Mouse (Mus musculus): ENCODE results near the gene Tas2r108. TPM values are rescaled to one million over a fixed set of nuclear protein-coding genes. Genes with fewer than 3 reads are reported as not detected.

The Tas2r108 gene
- polyA plus RNA-seq (2015; fragmentation: Nextera tagmentation; extraction: Ambion mirVana), result not detected in 2 replicates

DNA sequence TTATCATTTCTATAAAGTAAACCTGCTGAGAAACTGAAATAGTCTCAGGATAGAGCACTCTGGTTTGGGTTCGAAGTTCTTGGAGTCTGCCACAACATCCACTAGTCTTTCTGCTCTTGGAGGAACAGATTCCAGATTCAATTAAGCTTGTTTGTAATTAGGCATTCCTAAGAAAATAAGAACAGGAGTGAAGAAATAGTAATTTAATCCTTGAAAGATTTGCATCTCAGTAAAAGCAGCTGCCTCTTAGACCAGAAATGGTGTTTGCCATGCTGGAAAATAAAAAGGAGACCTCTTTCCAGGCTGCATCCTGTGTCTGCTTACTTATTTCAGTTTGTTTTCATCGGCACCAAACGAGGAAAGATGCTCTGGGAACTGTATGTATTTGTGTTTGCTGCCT, at the start of gene Tas2r108:
Tas2r108 (plus strand) TSS at position 301 of the 400 bp plus-strand sequence.
- no peak within 1 kb of the TSS for H3K4me2 ChIP-seq (ENCODE audit: low read depth, low read length)
- H3K27me3 ChIP-seq (ENCODE audit: control insufficient read depth, insufficient read depth, low read length), result no peaks in the 10 kb centered on the region
- H3K9me3 ChIP-seq (replicated peaks; ENCODE audit: control insufficient read depth, low read length), result no peaks in the 10 kb centered on the region
- H3K4me1 ChIP-seq (ENCODE audit: control insufficient read depth, insufficient read depth, low read length), result no peaks in the 10 kb centered on the region
- no peaks in the 10 kb centered on the region for H3K36me3 ChIP-seq (ENCODE audit: control insufficient read depth, insufficient read depth, low read length)
- ATAC-seq (ENCODE audit: insufficient read depth, low FRiP score), result no peak
- 86% methylated on average over 3 of the region's 3 CpGs for WGBS
- H3K9ac ChIP-seq (ENCODE audit: low read length), result no peak within 1 kb of the TSS
- no peak within 1 kb of the TSS for H3K27ac ChIP-seq (ENCODE audit: low read length)
- H3K4me3 ChIP-seq (replicated peaks; ENCODE audit: low read length), result no peak within 1 kb of the TSS

DNA sequence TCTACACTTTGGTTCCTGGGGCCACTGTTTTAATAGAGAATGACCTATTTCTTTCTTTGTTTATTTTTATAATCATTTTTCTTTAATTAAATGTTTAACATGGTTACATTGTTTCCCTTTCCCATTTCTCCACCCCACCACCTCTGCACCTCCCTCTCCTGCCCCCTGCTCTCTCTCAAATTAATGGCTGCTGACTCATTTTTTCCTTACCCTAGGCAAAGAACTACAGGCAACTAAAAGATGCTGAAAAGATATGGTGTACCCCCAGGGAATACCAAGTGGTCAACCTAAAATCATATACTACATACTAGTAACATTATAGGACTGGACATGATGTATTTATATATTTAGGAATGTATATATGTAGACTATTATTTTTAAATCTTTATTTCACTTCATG, 44.7 kb upstream of the Tas2r108 start:
- peaks cover under 1% of the 10 kb centered on the region; the same call in 1 of the 2 replicates for H3K27me3 ChIP-seq (ENCODE audit: control insufficient read depth, insufficient read depth, low read length)
- H3K9me3 ChIP-seq (replicated peaks; ENCODE audit: control insufficient read depth, low read length), result no peaks in the 10 kb centered on the region
- H3K36me3 ChIP-seq (ENCODE audit: control insufficient read depth, insufficient read depth, low read length), result no peaks in the 10 kb centered on the region
- H3K4me2 ChIP-seq (ENCODE audit: low read depth, low read length), result no peak overlapping the region
- no peak overlapping the region for H3K9ac ChIP-seq (ENCODE audit: low read length)
- no peak for ATAC-seq (ENCODE audit: insufficient read depth, low FRiP score)
- no peak overlapping the region for H3K4me3 ChIP-seq (replicated peaks; ENCODE audit: low read length)
- H3K27ac ChIP-seq (ENCODE audit: low read length), result no peak overlapping the region
- no peaks in the 10 kb centered on the region for H3K4me1 ChIP-seq (ENCODE audit: control insufficient read depth, insufficient read depth, low read length)

DNA sequence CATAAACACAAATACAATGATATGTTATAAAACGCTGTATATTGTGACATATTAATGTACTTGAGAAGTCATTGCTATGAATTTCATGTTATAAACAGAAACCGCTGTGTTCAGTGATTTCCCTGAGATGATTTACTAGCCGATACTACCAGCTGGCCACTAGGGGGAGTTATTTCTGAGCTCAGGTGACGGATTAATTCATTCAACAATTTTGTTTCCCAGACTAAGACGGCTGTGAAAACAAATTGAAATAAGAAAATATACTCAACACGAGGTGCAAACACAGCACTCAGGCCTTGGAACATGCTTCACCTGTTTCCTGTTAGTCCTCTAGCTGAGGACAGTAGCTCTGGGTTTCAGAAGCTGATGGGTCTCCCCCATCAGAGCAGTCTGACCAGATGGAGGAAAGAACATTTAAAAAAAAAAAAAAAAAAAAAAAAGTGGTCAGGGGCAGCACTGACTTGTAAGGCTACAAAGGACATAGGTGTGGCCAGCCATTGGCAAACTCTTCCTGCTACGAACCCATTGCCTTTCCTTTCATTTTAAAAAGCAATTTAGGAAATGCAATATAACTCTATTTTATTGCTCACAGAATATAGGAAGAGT, 38.8 kb upstream of the Tas2r108 start:
- no peak overlapping the region for H3K4me3 ChIP-seq (replicated peaks; ENCODE audit: low read length)
- H3K9ac ChIP-seq (ENCODE audit: low read length), result no peak overlapping the region
- H3K9me3 ChIP-seq (replicated peaks; ENCODE audit: control insufficient read depth, low read length), result no peaks in the 10 kb centered on the region
- H3K27ac ChIP-seq (ENCODE audit: low read length), result no peak overlapping the region
- H3K4me1 ChIP-seq (ENCODE audit: control insufficient read depth, insufficient read depth, low read length), result no peaks in the 10 kb centered on the region
- H3K4me2 ChIP-seq (ENCODE audit: low read depth, low read length), result no peak overlapping the region
- H3K27me3 ChIP-seq (ENCODE audit: control insufficient read depth, insufficient read depth, low read length), result no peaks in the 10 kb centered on the region
- no peak for ATAC-seq (ENCODE audit: insufficient read depth, low FRiP score)
- 20% methylated on average over 7 of the region's 7 CpGs for WGBS
- H3K36me3 ChIP-seq (ENCODE audit: control insufficient read depth, insufficient read depth, low read length), result no peaks in the 10 kb centered on the region

DNA sequence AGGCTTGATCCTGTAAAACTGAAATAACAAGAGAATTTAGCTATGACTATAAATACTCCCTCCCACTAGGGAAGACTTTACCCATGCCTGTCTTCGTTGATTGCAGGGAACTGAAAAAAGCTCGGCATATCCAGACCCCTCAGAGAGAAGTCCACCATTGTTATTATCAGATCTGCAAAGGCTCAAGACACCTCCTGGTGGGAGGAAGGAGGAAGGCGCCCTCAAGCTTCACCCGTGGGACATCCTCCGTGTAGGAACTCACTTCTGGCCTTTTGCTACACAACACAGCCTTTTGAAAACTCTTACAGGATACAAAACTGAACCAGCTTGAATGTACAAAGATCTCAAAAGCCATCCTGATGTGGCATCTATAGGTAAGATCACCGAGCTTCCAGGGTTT, 27.6 kb upstream of the Tas2r108 start:
- no peaks in the 10 kb centered on the region for H3K36me3 ChIP-seq (ENCODE audit: control insufficient read depth, insufficient read depth, low read length)
- no peak overlapping the region for H3K9ac ChIP-seq (ENCODE audit: low read length)
- no peak overlapping the region for H3K27ac ChIP-seq (ENCODE audit: low read length)
- H3K4me1 ChIP-seq (ENCODE audit: control insufficient read depth, insufficient read depth, low read length), result no peaks in the 10 kb centered on the region
- no peak overlapping the region for H3K4me2 ChIP-seq (ENCODE audit: low read depth, low read length)
- no peaks in the 10 kb centered on the region for H3K9me3 ChIP-seq (replicated peaks; ENCODE audit: control insufficient read depth, low read length)
- no peaks in the 10 kb centered on the region for H3K27me3 ChIP-seq (ENCODE audit: control insufficient read depth, insufficient read depth, low read length)
- 49% methylated on average over 6 of the region's 6 CpGs for WGBS
- ATAC-seq (ENCODE audit: insufficient read depth, low FRiP score), result no peak
- H3K4me3 ChIP-seq (replicated peaks; ENCODE audit: low read length), result no peak overlapping the region

DNA sequence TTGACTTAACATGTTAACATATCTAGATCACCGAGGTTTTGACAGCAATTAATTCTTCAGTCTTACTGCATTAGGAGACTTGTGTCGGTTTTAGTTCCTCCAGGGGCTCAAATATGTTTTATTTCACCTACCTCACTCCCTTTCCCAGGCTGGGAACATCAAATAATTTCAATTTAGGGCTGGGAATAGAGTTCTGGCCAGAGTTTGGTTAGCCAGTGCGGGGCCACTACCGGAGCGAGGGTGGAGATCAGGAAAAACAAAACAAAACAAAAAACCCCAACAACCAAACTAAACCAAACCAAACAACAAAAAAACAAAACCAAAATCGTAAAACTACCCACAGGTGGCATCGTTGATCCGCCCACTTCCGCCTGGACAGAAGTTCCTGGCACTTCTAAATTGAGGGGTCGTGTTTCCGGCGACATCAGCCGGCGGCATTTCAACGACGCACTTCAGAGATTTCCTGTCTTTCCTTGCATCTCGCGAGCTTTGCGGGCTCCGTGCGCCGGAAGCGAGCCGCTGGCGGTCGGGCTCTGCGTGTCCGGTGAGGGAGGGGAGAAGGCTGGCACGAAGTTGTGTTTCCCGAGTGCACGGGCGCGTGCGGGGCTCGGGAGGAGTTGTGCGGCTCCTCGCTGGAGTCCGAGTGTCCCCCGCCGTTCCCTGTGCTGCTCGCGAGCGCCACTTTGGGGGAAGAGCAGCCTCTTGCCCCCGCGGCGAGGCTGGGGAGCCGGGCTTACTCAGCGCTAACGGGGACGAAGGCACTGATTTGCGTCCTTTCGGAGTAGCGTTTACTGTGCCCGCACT, 22.2 kb upstream of the Tas2r108 start, which contains the start of gene Ssbp1:
Ssbp1 (plus strand) TSS at position 437 of the 804 bp plus-strand sequence.
- Histone ChIP-seq H3K27ac (ENCODE audit: low read length) (peak within 1 kb of the TSS; percentile 95), H3K4me2 (ENCODE audit: low read depth, low read length) (peak within 1 kb of the TSS; percentile 96), H3K9ac (ENCODE audit: low read length) (peak within 1 kb of the TSS; percentile 84), H3K36me3 (ENCODE audit: control insufficient read depth, insufficient read depth, low read length) (peaks cover 15% of the 10 kb centered on the region), H3K27me3 (ENCODE audit: control insufficient read depth, insufficient read depth, low read length) (no peaks in the 10 kb centered on the region), H3K4me1 (ENCODE audit: control insufficient read depth, insufficient read depth, low read length) (peaks cover 4% of the 10 kb centered on the region), H3K4me3 (replicated peaks; ENCODE audit: low read length) (peak within 1 kb of the TSS; percentile 66), H3K9me3 (replicated peaks; ENCODE audit: control insufficient read depth, low read length) (no peaks in the 10 kb centered on the region)
- WGBS, result under 1% methylated on average over 54 of the region's 54 CpGs
- peak; percentile 98 for ATAC-seq (ENCODE audit: insufficient read depth, low FRiP score)

DNA sequence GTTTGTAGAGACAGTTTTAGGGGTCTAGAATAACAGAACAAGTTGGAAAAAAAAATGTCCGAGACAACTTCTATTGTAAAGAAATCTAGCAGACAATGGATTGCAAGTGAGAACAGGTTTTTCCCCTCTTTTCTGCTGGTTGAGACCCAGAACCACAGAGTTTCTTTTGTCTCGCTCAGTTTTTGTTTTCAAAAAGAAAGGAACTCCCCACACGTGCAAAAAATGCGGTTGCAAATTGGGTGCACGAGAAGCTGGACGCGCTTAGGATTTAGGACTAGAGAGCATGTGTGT, 21.7 kb upstream of the Tas2r108 start:
- Histone ChIP-seq H3K27ac (ENCODE audit: low read length) (peak overlapping the region; percentile 95), H3K9me3 (replicated peaks; ENCODE audit: control insufficient read depth, low read length) (no peaks in the 10 kb centered on the region), H3K4me2 (ENCODE audit: low read depth, low read length) (peak overlapping the region; percentile 68), H3K4me1 (ENCODE audit: control insufficient read depth, insufficient read depth, low read length) (peaks cover 4% of the 10 kb centered on the region), H3K27me3 (ENCODE audit: control insufficient read depth, insufficient read depth, low read length) (no peaks in the 10 kb centered on the region), H3K36me3 (ENCODE audit: control insufficient read depth, insufficient read depth, low read length) (peaks cover 15% of the 10 kb centered on the region), H3K9ac (ENCODE audit: low read length) (peak overlapping the region; percentile 84), H3K4me3 (replicated peaks; ENCODE audit: low read length) (peak overlapping the region; percentile 66)
- WGBS, result 0% methylated on average over 7 of the region's 7 CpGs
- no peak for ATAC-seq (ENCODE audit: insufficient read depth, low FRiP score)

DNA sequence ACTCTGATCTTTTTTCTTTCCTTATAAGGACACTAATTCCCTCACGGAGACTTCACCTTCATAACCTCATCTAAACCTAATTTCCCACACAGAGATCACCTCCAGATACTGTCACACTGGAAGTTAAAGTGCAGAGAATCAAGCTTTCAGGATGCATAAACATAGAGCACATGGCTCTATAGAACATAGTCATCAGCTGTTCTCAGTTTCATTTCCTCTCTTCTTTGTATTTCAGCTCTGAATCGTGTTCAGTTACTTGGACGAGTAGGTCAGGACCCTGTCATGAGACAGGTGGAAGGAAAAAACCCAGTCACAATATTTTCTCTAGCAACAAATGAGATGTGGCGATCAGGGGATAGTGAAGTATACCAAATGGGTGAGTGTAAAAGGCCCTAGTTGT, 17.2 kb upstream of the Tas2r108 start:
- H3K4me2 ChIP-seq (ENCODE audit: low read depth, low read length), result no peak overlapping the region
- H3K27me3 ChIP-seq (ENCODE audit: control insufficient read depth, insufficient read depth, low read length), result no peaks in the 10 kb centered on the region
- H3K36me3 ChIP-seq (ENCODE audit: control insufficient read depth, insufficient read depth, low read length), result peaks cover 29% of the 10 kb centered on the region
- no peak overlapping the region for H3K4me3 ChIP-seq (replicated peaks; ENCODE audit: low read length)
- 88% methylated on average over 4 of the region's 4 CpGs for WGBS
- H3K27ac ChIP-seq (ENCODE audit: low read length), result no peak overlapping the region
- ATAC-seq (ENCODE audit: insufficient read depth, low FRiP score), result no peak
- no peaks in the 10 kb centered on the region for H3K9me3 ChIP-seq (replicated peaks; ENCODE audit: control insufficient read depth, low read length)
- H3K9ac ChIP-seq (ENCODE audit: low read length), result no peak overlapping the region
- peaks cover 4% of the 10 kb centered on the region for H3K4me1 ChIP-seq (ENCODE audit: control insufficient read depth, insufficient read depth, low read length)

DNA sequence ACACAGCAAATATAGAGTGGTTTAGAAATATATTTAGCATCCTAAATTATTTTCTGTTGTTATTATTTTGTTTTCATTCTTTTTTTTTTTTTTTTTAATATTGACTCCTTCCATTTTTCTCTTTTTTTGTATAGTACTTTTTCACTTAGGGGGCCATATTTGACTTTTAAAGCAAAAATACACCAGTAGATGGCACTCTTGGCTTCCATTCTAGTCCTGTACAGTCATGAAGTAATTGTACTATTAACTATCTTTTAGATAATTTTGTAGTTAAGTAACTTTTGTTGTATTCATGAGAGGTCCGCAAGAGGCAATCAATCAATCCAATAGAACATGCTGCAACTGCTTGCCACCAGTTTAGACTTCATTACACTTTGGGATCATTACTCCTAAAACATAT, 13.6 kb upstream of the Tas2r108 start:
- H3K4me3 ChIP-seq (replicated peaks; ENCODE audit: low read length), result no peak overlapping the region
- no peaks in the 10 kb centered on the region for H3K4me1 ChIP-seq (ENCODE audit: control insufficient read depth, insufficient read depth, low read length)
- no peak for ATAC-seq (ENCODE audit: insufficient read depth, low FRiP score)
- H3K4me2 ChIP-seq (ENCODE audit: low read depth, low read length), result no peak overlapping the region
- 53% methylated on average over 1 of the region's 1 CpGs for WGBS
- no peak overlapping the region for H3K9ac ChIP-seq (ENCODE audit: low read length)
- no peaks in the 10 kb centered on the region for H3K9me3 ChIP-seq (replicated peaks; ENCODE audit: control insufficient read depth, low read length)
- no peaks in the 10 kb centered on the region for H3K27me3 ChIP-seq (ENCODE audit: control insufficient read depth, insufficient read depth, low read length)
- H3K27ac ChIP-seq (ENCODE audit: low read length), result no peak overlapping the region
- peaks cover 33% of the 10 kb centered on the region for H3K36me3 ChIP-seq (ENCODE audit: control insufficient read depth, insufficient read depth, low read length)

DNA sequence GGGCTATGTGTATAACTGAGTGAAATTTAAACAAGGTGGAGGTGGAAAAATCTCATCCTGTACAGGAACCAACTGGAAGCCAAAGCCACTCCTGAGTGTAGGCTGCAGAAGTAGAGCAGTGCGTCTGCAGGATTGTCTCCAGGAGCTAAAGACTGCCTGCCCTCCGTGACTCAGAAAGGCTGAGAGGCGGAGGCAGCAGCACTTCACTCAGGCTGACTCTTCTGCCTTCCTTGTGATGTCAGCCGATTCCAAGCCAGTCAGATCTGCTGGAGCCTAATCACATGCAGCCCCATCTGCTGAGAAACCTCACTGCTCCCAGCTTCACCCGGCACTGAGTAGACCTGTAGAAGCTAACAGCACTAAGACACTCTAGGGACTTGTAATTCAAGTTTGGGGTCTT, 11.0 kb upstream of the Tas2r108 start:
- Histone ChIP-seq H3K4me3 (replicated peaks; ENCODE audit: low read length) (no peak overlapping the region), H3K9me3 (replicated peaks; ENCODE audit: control insufficient read depth, low read length) (no peaks in the 10 kb centered on the region), H3K9ac (ENCODE audit: low read length) (no peak overlapping the region), H3K36me3 (ENCODE audit: control insufficient read depth, insufficient read depth, low read length) (peaks cover 20% of the 10 kb centered on the region), H3K4me1 (ENCODE audit: control insufficient read depth, insufficient read depth, low read length) (no peaks in the 10 kb centered on the region), H3K4me2 (ENCODE audit: low read depth, low read length) (no peak overlapping the region), H3K27ac (ENCODE audit: low read length) (no peak overlapping the region), H3K27me3 (ENCODE audit: control insufficient read depth, insufficient read depth, low read length) (no peaks in the 10 kb centered on the region)
- ATAC-seq (ENCODE audit: insufficient read depth, low FRiP score), result no peak
- WGBS, result 92% methylated on average over 5 of the region's 5 CpGs

All from stomach, embryonic 16.5 days (tissue).